Mouse (Mus musculus) kidney, embryonic 14.5 days (tissue): ENCODE data around the gene Gpr179. TPM values are rescaled to one million over a fixed set of nuclear protein-coding genes. Genes with fewer than 3 reads are reported as not detected.
"Not testable (repeated sequence)": the region's sequence is repeated elsewhere in the genome, so short reads cannot be mapped to it uniquely, and the experiment has no call there.

Experiments
- ATAC-seq: fragments of 200-750 bp; cut with Nextera tagmentation; 2 replicates; pipeline ENCODE4 v1.8.0; 2017; ENCODE audit warnings: moderate number of reproducible peaks, mild to moderate bottlenecking, moderate TSS enrichment, moderate library complexity; ENCODE audit not compliant: low FRiP score, low TSS enrichment
- H3K27ac ChIP-seq: fragments of 300-500 bp; sonication (generic); 2 replicates; pipeline ENCODE4 v1.5.1; 2014; ENCODE audit warnings: low read depth, mild to moderate bottlenecking, low read length, moderate library complexity, mixed read lengths
- H3K27me3 ChIP-seq: fragments of 300-500 bp; sonication (generic); 2 replicates; pipeline ENCODE4 v1.6.1; 2014; ENCODE audit warnings: mild to moderate bottlenecking, low read length; ENCODE audit not compliant: control insufficient read depth, insufficient read depth
- H3K36me3 ChIP-seq: fragments of 300-500 bp; sonication (generic); 2 replicates; pipeline ENCODE4 v1.6.1; 2014; ENCODE audit warnings: low read length, mixed read lengths; ENCODE audit not compliant: control insufficient read depth, insufficient read depth
- H3K4me1 ChIP-seq: fragments of 300-500 bp; sonication (generic); 2 replicates; pipeline ENCODE4 v1.6.1; 2014; ENCODE audit warnings: low read length, mixed read lengths; ENCODE audit not compliant: control insufficient read depth, insufficient read depth
- H3K4me2 ChIP-seq: fragments of 300-500 bp; sonication (generic); replicated peaks from 2 replicates; pipeline ENCODE4 v1.6.1; 2014; ENCODE audit warnings: low read depth, mild to moderate bottlenecking, low read length
- H3K4me3 ChIP-seq: fragments of 300-500 bp; sonication (generic); 2 replicates; pipeline ENCODE4 v1.5.1; 2014; ENCODE audit warnings: mild to moderate bottlenecking, low read length
- H3K9ac ChIP-seq: fragments of 300-500 bp; sonication (generic); 2 replicates; pipeline ENCODE4 v1.6.1; 2014; ENCODE audit warnings: low read depth, mild to moderate bottlenecking, low read length, moderate library complexity
- H3K9me3 ChIP-seq: fragments of 300-500 bp; sonication (generic); 2 replicates; pipeline ENCODE4 v1.6.1; 2016; ENCODE audit warnings: low read length; ENCODE audit not compliant: control insufficient read depth
- WGBS: fragments of 180-500 bp; shearing (Covaris S2); extraction: QIAGEN DNeasy Blood & Tissue Kit; methylation state at CpG from one replicate; pipeline ENCODE4 v1.1.7; 2014; 5-methylcytosine and 5-hydroxymethylcytosine counted together
- polyA plus RNA-seq: library from polyadenylated mRNA; unstranded; fragments of >200 nt; fragmentation: Nextera tagmentation; extraction: Ambion mirVana; gene quantifications from 2 replicates; pipeline ENCODE4 v1.2.1, GENCODE M21; 2014

Gene Gpr179
- polyA plus RNA-seq, 1 experiment from 2014 or later = 0.07 TPM

DNA sequence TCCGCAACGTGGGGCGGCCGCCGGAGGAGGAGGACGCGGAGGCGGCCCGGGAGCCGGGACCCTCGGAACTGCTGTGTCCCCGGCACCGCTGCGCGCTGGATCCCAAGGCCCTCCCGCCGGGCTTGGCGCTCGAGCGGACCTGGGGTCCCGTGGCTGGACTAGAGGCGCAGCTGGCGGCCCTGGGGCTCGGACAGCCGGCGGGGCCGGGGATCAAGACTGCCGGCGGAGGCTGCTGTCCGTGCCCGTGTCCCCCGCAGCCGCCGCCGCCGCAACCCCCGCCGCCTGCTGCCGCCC is 10.7 kb upstream of the Gpr179 start:
- H3K27ac ChIP-seq = peak overlapping the region; percentile 62; the same call in 1 of the 2 replicates
- peak overlapping the region; percentile 99 for H3K4me3 ChIP-seq
- peak; percentile 71 for ATAC-seq
- H3K27me3 ChIP-seq = no peaks in the 10 kb centered on the region
- H3K9ac ChIP-seq = peak overlapping the region; percentile 97
- peaks cover 18% of the 10 kb centered on the region for H3K4me1 ChIP-seq
- H3K4me2 ChIP-seq = peak overlapping the region; percentile 79
- H3K9me3 ChIP-seq = no peaks in the 10 kb centered on the region
- WGBS = under 1% methylated on average over 25 of the region's 39 CpGs
- no peaks in the 10 kb centered on the region for H3K36me3 ChIP-seq

- ATAC-seq = peak; percentile 96
- peak within 1 kb of the TSS; percentile 99 for H3K4me3 ChIP-seq
- peak within 1 kb of the TSS; percentile 97 for H3K9ac ChIP-seq
- under 1% methylated on average over 20 of the region's 81 CpGs for WGBS
- H3K9me3 ChIP-seq = no peaks in the 10 kb centered on the region
- H3K4me2 ChIP-seq = peak within 1 kb of the TSS; percentile 79
- H3K36me3 ChIP-seq = no peaks in the 10 kb centered on the region
- H3K4me1 ChIP-seq = peaks cover 18% of the 10 kb centered on the region
- H3K27ac ChIP-seq = peak within 1 kb of the TSS; percentile 80
- no peaks in the 10 kb centered on the region for H3K27me3 ChIP-seq
Observed at GRCm38 (mm10) chr11:97361948-97362648, 10.2 kb upstream of the Gpr179 start, which contains the start of gene Socs7. TSS of gene Socs7 (plus strand) at chr11:97362551.

GRCm38 (mm10) chr11:97357663-97358062 is 5.8 kb upstream of the Gpr179 start:
- H3K9ac ChIP-seq, H3K4me2 ChIP-seq, ATAC-seq, H3K9me3 ChIP-seq, H3K36me3 ChIP-seq, H3K27me3 ChIP-seq, H3K4me1 ChIP-seq, H3K27ac ChIP-seq, H3K4me3 ChIP-seq: not testable (repeated sequence)
- 8% methylated on average over 4 of the region's 6 CpGs for WGBS

- ATAC-seq = no peak
- Histone ChIP-seq H3K36me3 (no peaks in the 10 kb centered on the region), H3K27me3 (no peaks in the 10 kb centered on the region), H3K4me1 (peaks cover 4% of the 10 kb centered on the region), H3K4me3 (no peak overlapping the region), H3K9ac (no peak overlapping the region), H3K4me2 (no peak overlapping the region), H3K27ac (no peak overlapping the region), H3K9me3 (no peaks in the 10 kb centered on the region)
- 76% methylated on average over 7 of the region's 7 CpGs for WGBS
Observed at GRCm38 (mm10) chr11:97355247-97355646, 3.4 kb upstream of the Gpr179 start.

DNA sequence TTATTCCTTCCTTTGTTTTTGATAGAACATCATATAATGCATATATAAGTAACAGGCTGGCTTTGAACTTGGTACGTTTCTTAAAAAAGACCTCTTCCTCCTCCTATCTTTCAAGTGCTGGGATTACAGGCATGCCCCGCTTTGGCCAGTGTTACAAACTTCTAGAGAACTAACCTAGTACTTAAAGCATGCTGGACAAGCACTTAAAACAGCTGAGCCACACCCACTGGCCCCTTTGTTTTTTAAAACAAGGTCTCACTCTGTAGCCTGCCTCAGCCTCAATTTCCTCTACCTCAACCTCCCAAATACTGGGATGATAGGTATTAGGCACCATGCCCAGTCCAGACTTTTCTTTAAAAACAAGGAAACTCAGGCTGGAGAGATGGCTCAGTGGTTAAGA is 2.8 kb upstream of the Gpr179 start:
- no peak for ATAC-seq
- Histone ChIP-seq H3K4me1 (peaks cover 10% of the 10 kb centered on the region), H3K9me3 (no peaks in the 10 kb centered on the region), H3K9ac (no peak overlapping the region), H3K27me3 (no peaks in the 10 kb centered on the region), H3K4me3 (no peak overlapping the region), H3K4me2 (no peak overlapping the region), H3K36me3 (no peaks in the 10 kb centered on the region), H3K27ac (no peak overlapping the region)
- 79% methylated on average over 2 of the region's 2 CpGs for WGBS

DNA sequence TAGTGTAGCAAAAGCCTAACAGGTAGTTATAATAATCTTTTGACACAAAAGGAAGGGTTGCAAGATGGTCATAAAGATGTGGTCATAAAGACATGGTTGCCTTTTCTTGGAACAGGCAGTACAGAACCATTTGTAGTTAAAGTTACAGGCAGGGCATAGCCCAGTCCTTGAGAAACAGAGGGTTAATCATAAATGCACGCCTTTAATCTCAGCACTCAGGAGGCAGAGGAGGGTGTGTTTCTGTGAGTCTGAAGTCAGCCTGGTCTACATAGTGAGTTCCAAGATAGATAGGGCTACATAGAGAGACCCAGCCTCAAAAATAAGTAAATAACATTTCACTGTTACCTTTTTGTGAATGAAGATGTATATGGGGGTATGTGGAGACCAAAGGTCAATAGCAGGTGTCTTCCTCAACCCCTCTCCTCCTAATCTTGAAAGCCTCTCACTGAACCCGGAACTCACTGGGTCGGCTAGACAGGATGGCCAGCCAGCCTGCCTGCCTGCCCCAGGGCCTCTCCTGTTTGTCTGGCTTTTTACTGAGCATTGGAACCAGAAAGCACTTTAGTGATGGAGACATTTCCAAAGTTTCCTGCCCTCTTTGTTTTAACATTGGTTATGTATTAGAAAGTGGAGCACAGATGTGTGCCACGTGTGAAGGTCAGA is 1.2 kb upstream of the Gpr179 start:
- Histone ChIP-seq H3K27me3 (no peaks in the 10 kb centered on the region), H3K9me3 (no peaks in the 10 kb centered on the region), H3K27ac (no peak overlapping the region), H3K36me3 (no peaks in the 10 kb centered on the region), H3K4me3 (no peak overlapping the region), H3K4me1 (peaks cover 13% of the 10 kb centered on the region), H3K9ac (no peak overlapping the region), H3K4me2 (no peak overlapping the region)
- ATAC-seq = no peak
- 61% methylated on average over 4 of the region's 4 CpGs for WGBS

- Histone ChIP-seq H3K4me1 (peaks cover 13% of the 10 kb centered on the region), H3K9me3 (no peaks in the 10 kb centered on the region), H3K4me3 (no peak overlapping the region), H3K27ac (peak overlapping the region; percentile 52; the same call in 1 of the 2 replicates), H3K9ac (no peak overlapping the region), H3K36me3 (no peaks in the 10 kb centered on the region), H3K27me3 (no peaks in the 10 kb centered on the region), H3K4me2 (no peak overlapping the region)
- WGBS = 28% methylated on average over 2 of the region's 2 CpGs
- peak; percentile 73 for ATAC-seq
Observed at GRCm38 (mm10) chr11:97350035-97350434, 1.8 kb downstream of the Gpr179 start.

DNA sequence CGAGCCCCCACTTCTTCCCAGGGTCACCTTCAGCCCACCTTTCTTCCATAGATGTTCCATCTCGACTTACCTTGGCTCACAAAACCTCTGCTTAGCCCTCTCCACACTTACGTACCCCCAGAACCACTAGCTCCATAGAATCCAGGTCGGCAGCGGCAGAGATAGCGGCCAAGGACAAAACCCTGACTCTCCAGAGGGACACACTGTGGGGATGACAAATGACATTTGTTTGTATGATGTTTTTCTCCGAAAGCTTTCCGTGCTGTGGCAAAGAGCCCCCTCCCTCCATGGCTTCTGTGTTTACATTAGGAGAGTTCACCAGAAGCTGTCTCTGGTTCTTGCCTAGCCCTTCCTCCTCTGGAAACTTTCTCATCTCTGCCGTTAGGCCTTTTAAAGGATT is 4.6 kb downstream of the Gpr179 start:
- Histone ChIP-seq H3K9me3 (no peaks in the 10 kb centered on the region), H3K36me3 (no peaks in the 10 kb centered on the region)
- WGBS = 83% methylated on average over 9 of the region's 9 CpGs

GRCm38 (mm10) chr11:97346383-97346782 is 5.5 kb downstream of the Gpr179 start:
- 85% methylated on average over 9 of the region's 9 CpGs for WGBS
- no peak overlapping the region for H3K4me2 ChIP-seq
- H3K27ac ChIP-seq = no peak overlapping the region
- no peaks in the 10 kb centered on the region for H3K36me3 ChIP-seq
- H3K4me3 ChIP-seq = no peak overlapping the region
- H3K4me1 ChIP-seq = peaks cover 13% of the 10 kb centered on the region
- no peak for ATAC-seq
- H3K9ac ChIP-seq = no peak overlapping the region
- no peaks in the 10 kb centered on the region for H3K27me3 ChIP-seq
- H3K9me3 ChIP-seq = no peaks in the 10 kb centered on the region

More for the DNA sequence above, 4.6 kb downstream of the Gpr179 start:
- Histone ChIP-seq H3K4me2 (no peak overlapping the region), H3K27me3 (no peaks in the 10 kb centered on the region), H3K4me1 (peaks cover 13% of the 10 kb centered on the region), H3K4me3 (no peak overlapping the region), H3K27ac (no peak overlapping the region), H3K9ac (no peak overlapping the region)
- ATAC-seq = no peak
